Mouse (Mus musculus): ENCODE measurements around the gene Gpa33.
"Not testable (repeated sequence)": the region's sequence is repeated elsewhere in the genome, so short reads cannot be mapped to it uniquely, and the experiment has no call there.

GRCm38 (mm10) chr1:166141868-166142267 is 11.8 kb downstream of the Gpa33 start:
- not testable (repeated sequence) for TF ChIP-seq EP300, CTCF (IDR thresholded peaks at IDR 0.05)
